Mouse (Mus musculus): ENCODE measurements at regions not wholly inside any gene's neighbourhood (a gene's known extent, or its start where the extent isn't known, plus 50 kb on each side); places are given as distances from the start of the nearest gene placed in this dataset.
"Not testable (repeated sequence)": the region's sequence is repeated elsewhere in the genome, so short reads cannot be mapped to it uniquely, and the experiment has no call there.

GRCm38 (mm10) chr10:85731163-85731562 lies 98.1 kb upstream of the Pwp1 start:
- DNase-seq (ENCODE audit: low spot score in 2 of 2): not testable (repeated sequence)

GRCm38 (mm10) chr10:85731796-85732388 lies 97.4 kb upstream of the Pwp1 start:
- DNase-seq (ENCODE audit: low spot score in 2 of 2): not testable (repeated sequence)

GRCm38 (mm10) chr10:85737796-85738195 lies 91.5 kb upstream of the Pwp1 start:
- DNase-seq (ENCODE audit: low spot score in 2 of 2): no peak

- DNase-seq (ENCODE audit: low spot score in 2 of 2): no peak
Measured at GRCm38 (mm10) chr10:85739008-85739407, 90.3 kb upstream of the Pwp1 start.

GRCm38 (mm10) chr10:85739565-85739964 lies 89.7 kb upstream of the Pwp1 start:
- peak; percentile 4 to 12 for DNase-seq (ENCODE audit: low spot score in 2 of 2)

GRCm38 (mm10) chr10:85741972-85742371 lies 87.3 kb upstream of the Pwp1 start:
- DNase-seq (ENCODE audit: low spot score in 2 of 2): no peak

- DNase-seq (ENCODE audit: low spot score in 2 of 2): not testable (repeated sequence)
Measured at GRCm38 (mm10) chr10:85745390-85745789, 83.9 kb upstream of the Pwp1 start.

GRCm38 (mm10) chr10:85745818-85746217 lies 83.5 kb upstream of the Pwp1 start:
- not testable (repeated sequence) for DNase-seq (ENCODE audit: low spot score in 2 of 2)

GRCm38 (mm10) chr10:85749549-85749948 lies 79.7 kb upstream of the Pwp1 start:
- not testable (repeated sequence) for DNase-seq (ENCODE audit: low spot score in 2 of 2)

- no peak for DNase-seq (ENCODE audit: low spot score in 2 of 2)
Measured at GRCm38 (mm10) chr10:85775035-85775434, 54.3 kb upstream of the Pwp1 start.
